Mouse (Mus musculus) lung, postnatal 25 days (tissue): Measurements from ENCODE around the gene Gsdma.
"Not testable (repeated sequence)": the region's sequence is repeated elsewhere in the genome, so short reads cannot be mapped to it uniquely, and the experiment has no call there.

Experiments
- DNase-seq: peaks from one replicate; pipeline ENCODE4 v3.0.0; 2022; ENCODE audit warnings: low spot score

The Gsdma gene

DNA sequence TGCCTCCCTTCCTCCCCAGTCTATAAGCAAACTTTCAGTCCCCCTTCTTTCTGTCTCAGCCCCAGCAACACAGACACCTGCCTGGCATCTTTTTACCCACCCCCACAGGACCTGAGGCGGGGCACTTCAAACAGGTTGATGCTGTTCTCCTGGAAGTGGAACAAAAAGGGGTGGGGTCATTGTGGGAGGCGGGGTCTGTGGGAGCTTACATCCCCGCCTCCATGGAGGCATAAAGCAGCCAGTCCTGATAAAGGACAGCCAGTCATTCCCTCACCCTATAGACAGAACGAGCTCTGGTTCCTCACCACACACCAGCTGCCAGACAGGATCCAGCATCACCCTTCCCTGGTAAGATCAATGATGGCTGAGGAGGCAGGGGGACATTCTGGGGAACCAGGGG is at the start of gene Gsdma:
Gene Gsdma (plus strand): TSS at position 261 of the 400 bp plus-strand sequence.
- DNase-seq: no peak

DNA sequence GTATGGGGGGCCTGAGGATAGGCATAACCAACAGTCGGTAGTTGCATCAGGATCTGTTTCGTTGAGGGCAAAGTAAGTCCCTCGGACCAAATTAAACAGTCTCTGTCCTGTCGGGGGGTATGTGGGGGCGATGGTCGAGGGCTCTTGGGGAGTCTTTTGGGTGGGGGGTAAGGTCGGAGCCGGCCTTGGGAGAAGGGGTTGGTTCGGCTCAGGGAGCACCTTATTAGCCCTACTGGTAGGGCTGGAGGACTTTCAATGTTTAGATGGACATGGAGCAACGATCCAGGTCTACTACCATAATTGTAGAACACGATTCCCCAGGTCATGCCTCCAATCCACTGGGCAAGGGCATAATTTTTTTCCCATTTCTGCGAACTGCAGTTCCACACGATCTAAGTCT is 43.4 kb upstream of the Gsdma start:
- no peak for DNase-seq

DNA sequence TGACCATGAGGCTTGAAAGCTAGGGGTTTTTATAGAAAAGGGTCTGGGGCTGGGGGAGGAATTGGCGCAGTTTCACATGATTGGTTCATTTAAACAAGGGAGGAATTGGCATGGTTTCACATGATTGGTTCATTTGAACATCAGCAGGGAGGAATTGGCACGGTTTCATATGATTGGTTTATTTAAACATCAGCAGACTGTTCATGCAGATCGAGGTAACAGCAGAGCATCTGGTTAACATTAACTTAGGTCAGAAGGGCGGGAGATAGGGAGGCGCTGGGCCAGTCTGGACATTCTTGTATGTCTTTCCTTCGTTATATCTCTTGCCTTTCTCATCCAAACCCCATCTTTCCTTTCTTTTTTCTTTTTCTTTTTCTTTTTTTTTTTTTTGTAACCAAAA is 40.2 kb upstream of the Gsdma start:
- DNase-seq: not testable (repeated sequence)

DNA sequence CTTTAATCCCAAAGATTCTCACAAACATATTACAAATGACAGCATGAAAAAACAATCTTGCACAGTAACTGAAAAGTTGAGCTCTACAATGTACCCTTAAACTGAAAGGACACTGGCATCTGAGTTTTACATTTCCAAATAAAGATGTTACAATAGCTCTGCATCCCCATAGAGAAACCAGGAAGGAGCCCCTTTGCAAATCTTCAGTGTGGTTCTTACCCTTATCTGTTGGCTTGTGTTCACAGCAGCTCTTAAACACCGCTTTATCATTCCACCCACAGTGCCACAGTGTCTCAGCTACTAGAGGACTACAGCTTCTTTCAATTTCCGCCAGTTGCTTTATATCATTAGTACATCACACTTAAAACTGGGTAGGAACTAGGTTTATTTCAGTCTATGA is 39.8 kb upstream of the Gsdma start:
- DNase-seq: not testable (repeated sequence)

DNA sequence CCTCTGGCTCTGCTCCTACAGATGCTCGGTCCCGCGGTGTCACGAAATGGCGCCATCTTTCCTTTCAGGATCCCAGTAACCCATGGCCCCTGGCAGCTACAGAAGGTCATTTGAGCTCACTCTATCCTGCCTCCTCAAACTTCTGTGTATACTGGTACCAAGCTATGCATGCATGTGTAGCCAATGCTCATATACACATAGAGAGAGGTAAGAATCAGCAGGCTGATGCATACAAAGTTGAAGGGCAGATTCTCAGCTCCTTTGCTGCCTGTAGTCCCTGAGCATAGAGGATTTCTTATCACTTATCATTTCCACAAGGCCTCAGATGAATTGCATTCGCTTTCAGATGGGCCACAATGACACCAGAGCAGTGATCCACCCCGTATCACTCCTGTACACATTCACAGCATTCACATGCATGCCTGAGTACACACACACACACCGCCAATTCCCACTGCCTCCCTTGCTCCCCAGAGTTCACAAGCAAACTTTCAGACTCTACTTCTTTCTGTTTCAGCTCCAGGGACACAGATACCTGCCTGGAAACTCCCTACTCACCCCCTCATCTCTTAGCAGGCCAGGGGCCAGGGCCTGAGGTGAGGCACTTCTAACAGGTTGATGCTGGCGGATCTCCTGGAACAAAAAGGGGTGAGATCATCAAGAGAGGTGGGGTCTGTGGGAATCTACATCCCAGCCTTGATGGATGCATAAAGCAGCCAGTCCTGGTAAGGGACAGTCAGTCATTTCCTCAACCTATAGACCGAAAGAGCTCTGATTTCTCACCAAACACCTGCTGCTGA is 38.3 kb upstream of the Gsdma start, which contains the start of the genes Gm12355 and Gsdma3:
Gene Gm12355 (minus strand): TSS at position 51 of the 800 bp plus-strand sequence.
Gene Gsdma3 (plus strand): TSS at position 750 of the 800 bp plus-strand sequence.
- no peak for DNase-seq

DNA sequence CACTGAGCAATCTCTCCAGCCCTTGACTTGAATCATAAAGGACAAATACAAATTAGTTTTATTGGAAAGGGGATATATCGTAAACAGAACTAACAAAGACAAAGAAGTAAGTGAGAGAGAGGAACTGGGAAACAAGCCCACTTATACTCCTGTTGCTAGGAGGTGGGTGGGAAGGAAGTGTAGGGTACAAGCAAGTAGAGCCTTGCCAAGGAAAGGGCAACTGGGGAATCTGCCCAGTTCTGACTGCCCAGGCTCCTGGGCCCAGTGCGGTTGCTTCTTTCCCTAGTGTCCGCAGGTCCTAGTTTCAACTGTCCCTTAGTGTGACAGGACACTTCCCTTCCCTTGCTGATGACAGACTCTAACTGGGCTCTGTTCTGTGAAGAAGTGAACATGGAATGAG is 35.4 kb upstream of the Gsdma start:
- no peak for DNase-seq

DNA sequence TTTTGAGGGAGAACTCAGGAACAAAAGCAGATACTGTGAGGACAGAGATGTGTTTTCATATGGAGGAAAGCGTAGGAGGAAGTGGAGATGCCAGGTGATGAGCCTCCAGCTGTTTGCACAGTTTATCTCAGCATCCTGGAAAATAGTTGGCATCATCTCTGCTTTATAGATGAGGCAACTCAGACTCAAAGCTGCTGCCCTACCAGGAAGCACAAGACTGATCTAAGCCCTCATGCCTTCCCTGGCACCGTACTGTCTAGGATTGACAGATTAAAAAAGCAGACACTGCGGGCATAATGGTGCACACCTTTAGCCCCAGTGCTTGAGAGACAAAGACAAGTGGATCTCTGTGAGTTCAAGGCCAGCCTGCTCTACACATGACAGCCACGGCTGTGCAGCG is 33.5 kb upstream of the Gsdma start:
- DNase-seq: no peak

- not testable (repeated sequence) for DNase-seq
Observed at GRCm38 (mm10) chr11:98635312-98635970, 28.7 kb upstream of the Gsdma start.

GRCm38 (mm10) chr11:98637501-98637900 is 26.6 kb upstream of the Gsdma start:
- DNase-seq: no peak

DNA sequence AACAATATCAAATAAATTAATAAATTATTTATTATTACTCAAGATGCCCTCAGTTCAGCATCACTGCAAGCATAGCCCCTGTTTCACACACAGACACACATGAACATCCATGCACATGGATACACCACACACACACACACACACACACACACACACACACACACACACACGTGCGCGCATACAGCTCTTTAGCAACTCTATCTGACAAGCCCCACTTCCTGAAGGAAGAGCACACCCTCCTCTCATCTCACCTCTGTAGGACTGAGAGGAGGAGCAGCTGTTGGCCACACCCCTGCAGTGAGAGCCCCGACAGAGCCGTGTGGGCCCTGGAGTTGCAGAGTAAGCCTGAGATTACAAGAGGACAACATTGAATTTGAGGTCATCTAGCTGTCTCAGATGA is 24.1 kb upstream of the Gsdma start:
- no peak for DNase-seq

GRCm38 (mm10) chr11:98644757-98645156 is 19.4 kb upstream of the Gsdma start:
- no peak for DNase-seq

DNA sequence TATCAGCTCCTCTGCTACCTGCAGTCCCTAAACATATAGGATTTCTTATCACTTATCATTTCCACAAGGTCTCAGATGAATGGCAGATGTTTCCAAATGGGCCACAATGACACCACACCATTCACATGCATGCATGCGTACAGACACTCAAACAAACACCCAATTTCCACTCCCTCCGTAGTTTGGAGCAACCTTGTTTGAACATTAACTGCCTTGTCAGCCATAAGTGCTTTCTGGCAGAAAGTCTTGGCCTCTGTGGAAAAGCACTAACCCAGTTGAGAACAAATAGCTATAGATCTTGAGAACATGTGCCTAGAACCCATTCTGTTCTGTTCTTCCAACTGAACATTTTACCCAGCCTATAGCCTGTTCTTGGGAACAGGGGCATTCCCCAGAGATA is 18.2 kb upstream of the Gsdma start:
- DNase-seq: no peak

DNA sequence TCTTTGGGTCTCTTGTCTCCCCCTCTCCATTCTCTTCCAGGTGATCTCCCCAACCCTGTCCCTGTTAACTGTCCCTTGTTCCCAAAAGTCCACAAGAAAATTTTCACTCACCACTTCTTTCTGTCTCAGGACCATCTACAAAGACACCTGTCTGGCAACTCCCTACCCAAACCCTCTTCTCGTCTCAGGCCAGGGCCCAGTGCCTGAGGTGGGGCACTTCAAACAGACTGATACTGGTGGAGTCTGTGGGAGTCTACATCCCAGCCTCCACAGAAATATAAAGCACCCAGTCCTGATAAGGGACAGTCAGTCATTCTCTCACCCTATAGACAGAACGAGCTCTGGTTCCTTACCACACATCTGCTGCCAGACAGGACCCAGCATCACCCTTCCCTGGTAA is 17.7 kb upstream of the Gsdma start, which contains the start of gene Gsdma2:
Gene Gsdma2 (plus strand): TSS at position 301 of the 400 bp plus-strand sequence.
- no peak for DNase-seq

- DNase-seq: peak; percentile 35
Observed at GRCm38 (mm10) chr11:98655076-98655475, 9.1 kb upstream of the Gsdma start.

DNA sequence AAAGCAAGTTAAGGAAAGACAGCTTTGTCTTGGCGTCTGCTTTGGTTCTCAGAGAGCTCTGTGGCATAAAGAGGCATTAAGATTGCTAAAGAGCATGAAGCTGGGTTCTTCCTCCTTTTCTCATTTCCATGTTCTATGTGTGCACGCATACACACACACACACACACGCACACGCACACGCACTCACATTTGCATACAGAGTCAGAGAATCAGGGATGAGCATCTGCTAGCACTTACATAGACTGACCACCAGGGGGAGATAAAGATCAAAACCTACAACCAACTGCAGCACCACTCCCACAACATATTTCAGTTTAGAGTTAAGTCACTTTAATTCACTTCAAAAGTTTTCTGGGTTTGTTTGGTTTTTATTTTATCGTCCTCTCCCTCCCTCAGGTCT is 3.6 kb upstream of the Gsdma start:
- peak; percentile 58 for DNase-seq

DNA sequence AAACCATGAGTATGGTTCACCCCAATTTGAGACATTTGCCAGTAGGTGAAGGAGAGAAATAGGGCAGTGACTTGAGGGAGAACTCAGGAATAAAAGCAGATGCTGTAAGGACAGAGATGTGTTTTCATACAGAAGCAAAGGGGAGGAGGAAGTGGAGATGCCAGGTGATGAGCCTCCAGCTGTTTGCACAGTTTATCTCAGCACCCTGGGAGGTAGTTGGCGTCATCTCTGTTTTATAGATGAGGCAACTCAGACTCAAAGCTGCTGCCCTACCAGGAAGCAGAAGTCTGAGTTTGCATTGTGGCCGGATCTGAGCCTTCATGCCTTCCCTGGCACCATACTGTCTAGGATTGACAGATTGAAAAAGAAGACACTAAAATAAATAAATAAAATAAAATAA is 4.8 kb downstream of the Gsdma start:
- DNase-seq: no peak

GRCm38 (mm10) chr11:98671284-98671815 is 7.2 kb downstream of the Gsdma start:
- DNase-seq: no peak

DNA sequence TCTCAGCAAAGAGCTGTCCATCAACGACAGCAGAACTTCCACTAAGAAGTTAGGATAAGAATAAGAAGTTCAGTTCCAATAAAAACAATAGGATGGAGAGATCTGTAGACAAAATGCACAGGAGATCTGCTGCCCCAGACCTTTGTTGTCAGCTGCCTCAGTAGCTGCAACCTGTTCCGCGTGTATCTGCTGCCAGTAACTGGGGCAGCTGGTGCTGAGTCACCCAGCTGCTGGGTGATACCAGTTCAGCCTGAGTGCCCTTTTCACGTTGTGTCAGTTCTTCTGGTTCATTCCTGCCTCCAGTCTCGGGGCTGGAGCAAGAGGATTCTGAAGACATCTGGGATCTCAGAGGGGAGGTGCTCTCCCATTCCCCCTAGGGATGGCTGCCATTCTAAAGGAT is 7.7 kb downstream of the Gsdma start:
- DNase-seq: no peak

- no peak for DNase-seq
Observed at GRCm38 (mm10) chr11:98672482-98672881, 8.3 kb downstream of the Gsdma start.

GRCm38 (mm10) chr11:98673136-98673535 is 9.0 kb downstream of the Gsdma start:
- DNase-seq: peak; percentile 35

GRCm38 (mm10) chr11:98675829-98676363 is 11.7 kb downstream of the Gsdma start:
- no peak for DNase-seq

DNA sequence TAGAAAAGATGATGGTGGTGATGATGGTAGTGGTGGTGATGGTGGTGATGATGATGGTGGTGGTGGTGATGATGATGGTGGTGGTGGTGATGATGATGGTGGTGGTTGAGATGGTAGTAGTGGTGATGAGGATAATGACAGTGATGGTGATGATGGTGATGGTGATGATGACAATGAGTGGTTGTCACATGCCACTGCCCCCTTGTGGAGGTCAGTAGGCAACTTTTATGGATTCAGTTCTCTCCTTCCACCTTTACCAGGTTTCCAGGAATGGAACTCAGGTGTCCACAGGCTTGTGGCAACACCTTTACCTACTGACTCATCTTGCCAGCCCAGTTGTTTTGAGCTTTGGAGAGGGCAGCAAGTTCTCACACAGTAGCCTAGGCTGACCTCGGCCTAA is 15.9 kb downstream of the Gsdma start:
- DNase-seq: no peak

DNA sequence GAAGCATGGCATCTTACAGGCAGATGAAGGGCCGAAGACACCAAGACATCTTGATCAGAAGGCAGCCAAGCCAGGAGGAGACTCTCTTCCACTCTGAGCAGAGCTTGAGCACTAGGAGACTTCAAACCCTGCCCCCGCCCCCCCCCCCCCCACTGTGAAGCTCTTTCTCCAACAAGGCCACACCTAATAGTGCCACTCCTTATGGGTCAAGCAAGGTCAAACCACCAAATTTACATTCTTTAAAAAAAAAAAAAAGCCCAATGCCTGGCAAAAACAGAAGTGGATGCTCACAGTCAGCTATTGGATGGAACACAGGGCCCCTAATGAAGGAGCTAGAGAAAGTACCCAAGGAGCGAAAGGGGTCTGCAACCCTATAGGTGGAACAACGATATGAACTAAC is 16.4 kb downstream of the Gsdma start:
- DNase-seq: not testable (repeated sequence)
